8 mouse cellular contexts compared by ENCODE assay signal in the genomic region with DNA sequence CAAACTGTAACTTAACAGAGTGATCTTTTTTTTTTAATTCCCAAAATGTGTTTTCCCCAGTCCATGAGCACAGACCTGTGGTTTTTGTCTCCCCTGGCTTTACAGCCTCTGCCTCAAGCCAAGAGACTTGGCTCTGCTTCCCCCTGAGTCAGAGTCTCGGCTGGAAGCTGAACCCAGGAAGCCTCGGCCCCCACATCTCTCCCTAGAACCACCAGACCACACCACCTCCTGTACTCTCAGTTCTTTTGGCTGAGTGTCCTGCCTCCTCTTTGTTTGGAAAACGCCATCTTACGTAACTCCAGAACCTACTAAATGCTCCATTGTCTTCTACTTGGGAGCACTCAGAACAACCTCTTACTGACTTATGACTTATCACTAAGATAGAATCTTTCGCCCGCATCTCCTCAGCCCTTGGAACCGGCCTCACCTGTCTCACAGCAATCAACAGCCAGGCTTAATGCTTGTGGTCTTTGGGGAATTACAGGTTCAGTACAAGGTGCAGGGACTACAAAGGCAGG. TPM values are rescaled to one million over a fixed set of nuclear protein-coding genes. Genes with fewer than 3 reads are reported as not detected.
DNase-seq lines count a peak whose midpoint lies in the region; ATAC-seq and TF ChIP-seq lines count a peak whose summit lies in the region.

No protein-coding gene starts in this region.

- no peaks in the 10 kb centered on the region for H3K4me1 ChIP-seq in midbrain, postnatal 0 days (ENCODE audit: insufficient read depth, low read length)
- H3K4me1 ChIP-seq in midbrain, embryonic 13.5 days (replicated peaks) = 0 out of 2 replicates have a peak, but pooled peaks cover 7% of the 10 kb centered on the region
- peaks cover 7% of the 10 kb centered on the region for H3K4me1 ChIP-seq in olfactory bulb, adult 2 months (ENCODE audit: control insufficient read depth, insufficient read depth, low read length)

- no peak overlapping the region for H3K9ac ChIP-seq in midbrain, postnatal 0 days (replicated peaks; ENCODE audit: low read length, poor library complexity, severe bottlenecking)
- no peak overlapping the region for H3K9ac ChIP-seq in midbrain, embryonic 13.5 days (replicated peaks)

- no peak overlapping the region for H3K27ac ChIP-seq in midbrain, postnatal 0 days (ENCODE audit: low read depth, low read length)
- H3K27ac ChIP-seq in midbrain, embryonic 13.5 days = no peak overlapping the region
- peak overlapping the region; percentile 75 for H3K27ac ChIP-seq in olfactory bulb, adult 2 months (ENCODE audit: insufficient read depth, low read depth, low read length)

- no peak for TF ChIP-seq CTCF in midbrain, postnatal 0 days (IDR thresholded peaks at IDR 0.05)
- no peak for TF ChIP-seq CTCF in olfactory bulb, adult 2 months (IDR thresholded peaks at IDR 0.05; ENCODE audit: insufficient read depth, low read depth, low read length)

- H3K27me3 ChIP-seq in midbrain, postnatal 0 days (ENCODE audit: insufficient read depth, low read length) = no peaks in the 10 kb centered on the region
- H3K27me3 ChIP-seq in midbrain, embryonic 13.5 days = no peaks in the 10 kb centered on the region

- no peak overlapping the region for H3K4me3 ChIP-seq in midbrain, postnatal 0 days (ENCODE audit: low read depth, low read length)
- no peak overlapping the region for H3K4me3 ChIP-seq in midbrain, embryonic 13.5 days (replicated peaks)
- H3K4me3 ChIP-seq in olfactory bulb, adult 2 months (ENCODE audit: insufficient read depth, low read depth, low read length) = no peak overlapping the region

- intact Hi-C loops in heart, postnatal 10 days (cut with DNase I) = loop anchor here (10.0 kb wide), 1 partner anchor 104 kb away; a partner anchor contains a TSS

- no peaks in the 10 kb centered on the region for H3K9me3 ChIP-seq in midbrain, postnatal 0 days (ENCODE audit: low read length)
- H3K9me3 ChIP-seq in midbrain, embryonic 13.5 days = no peaks in the 10 kb centered on the region

- WGBS in midbrain, postnatal 0 days = 77% methylated on average over 7 of the region's 7 CpGs
- WGBS in midbrain, embryonic 13.5 days = 87% methylated on average over 7 of the region's 7 CpGs
- WGBS in olfactory bulb, adult 2 months = 61% methylated on average over 7 of the region's 7 CpGs

- H3K36me3 ChIP-seq in midbrain, postnatal 0 days (ENCODE audit: insufficient read depth, low read length) = no peaks in the 10 kb centered on the region
- H3K36me3 ChIP-seq in midbrain, embryonic 13.5 days = no peaks in the 10 kb centered on the region

- no peak overlapping the region for H3K4me2 ChIP-seq in midbrain, postnatal 0 days (ENCODE audit: low read depth, low read length, poor library complexity, severe bottlenecking)
- no peak overlapping the region for H3K4me2 ChIP-seq in midbrain, embryonic 13.5 days (replicated peaks)

- no peak for TF ChIP-seq POLR2A in olfactory bulb, adult 2 months (IDR thresholded peaks at IDR 0.05; ENCODE audit: insufficient read depth, low read depth, low read length)

- DNase-seq in midbrain, postnatal 0 days (ENCODE audit: low spot score) = peak; percentile 35
- DNase-seq in cerebellum, postnatal 25 days = peak; percentile 53 to 54
- peak; percentile 71 to 73 for DNase-seq in heart, postnatal 10 days
- DNase-seq in retina, postnatal 1 day = no peak
- DNase-seq in kidney, adult 11 months = no peak
- no peak for DNase-seq in frontal cortex, postnatal 25 days (ENCODE audit: low spot score in 2 of 2)

- no peak for ATAC-seq in midbrain, postnatal 0 days (ENCODE audit: low FRiP score)
- no peak for ATAC-seq in midbrain, embryonic 13.5 days

RNA-seq across cellular contexts. Expression of a gene that starts 36.9 kb away (rescaled TPM):
- total RNA-seq in midbrain, postnatal 0 days (2014; rRNA removed) = 4.2 and 6.1 TPM in 2 replicates
- polyA plus RNA-seq in midbrain, postnatal 0 days (2015; fragmentation: Nextera tagmentation; extraction: Ambion mirVana) = 5.7 and 5.8 TPM in 2 replicates
- polyA plus RNA-seq in midbrain, embryonic 13.5 days (2015; fragmentation: Nextera tagmentation; extraction: Ambion mirVana) = 2.1 and 2.8 TPM in 2 replicates
- 100 to 1,000 TPM; 122 to 147 TPM for total RNA-seq in heart, postnatal 10 days (2021)
- not detected in 2 replicates for polyA plus RNA-seq in olfactory bulb, adult 2 months (2012; ENCODE audit: insufficient read depth, insufficient read length, low replicate concordance, missing spikeins)

Comparison
In these comparisons a context has a peak if more than half of its experiments do, and no peak if none do; other contexts are left out.
1. DNase-seq: peak in midbrain, postnatal 0 days (single experiment), cerebellum, postnatal 25 days (2 of 2) and heart, postnatal 10 days (2 of 2); none in retina, postnatal 1 day (single experiment), kidney, adult 11 months (single experiment) and frontal cortex, postnatal 25 days (0 of 2).